Mouse (Mus musculus): ENCODE results near the gene Coq4. TPM values are rescaled to one million over a fixed set of nuclear protein-coding genes. Genes with fewer than 3 reads are reported as not detected.

Coq4 gene
- total RNA-seq (2014; rRNA removed; ENCODE audit: low replicate concordance) (23.5 and 56.9 TPM in 2 replicates), polyA plus RNA-seq (2015; fragmentation: Nextera tagmentation; extraction: Ambion mirVana) (16.2 and 16.3 TPM in 2 replicates)

- H3K9ac ChIP-seq (replicated peaks; ENCODE audit: low read depth, low read length) = peak within 1 kb of the TSS; percentile 58
- H3K4me1 ChIP-seq (ENCODE audit: control insufficient read depth, insufficient read depth) = peaks cover 9% of the 10 kb centered on the region; the same call in 1 of the 2 replicates
- TF ChIP-seq EP300 (IDR thresholded peaks at IDR 0.05; ENCODE audit: low read depth) (no peak), CTCF (IDR thresholded peaks at IDR 0.05; ENCODE audit: low read depth) (no peak)
- 3% methylated on average over 31 of the region's 31 CpGs for WGBS
- H3K4me2 ChIP-seq (ENCODE audit: low read depth, low read length) = peak within 1 kb of the TSS; percentile 79
- H3K27me3 ChIP-seq (ENCODE audit: control insufficient read depth, insufficient read depth, low read length) = no peaks in the 10 kb centered on the region
- peaks cover 57% of the 10 kb centered on the region for H3K36me3 ChIP-seq (replicated peaks; ENCODE audit: control insufficient read depth, insufficient read depth, low read length)
- peak within 1 kb of the TSS; percentile 70 for H3K4me3 ChIP-seq (ENCODE audit: low read depth, low read length)
- H3K27ac ChIP-seq (ENCODE audit: low read depth) = peak within 1 kb of the TSS; percentile 84
- peak; percentile 91 for ATAC-seq (ENCODE audit: insufficient read depth, low read depth)
- no peaks in the 10 kb centered on the region for H3K9me3 ChIP-seq (replicated peaks; ENCODE audit: control insufficient read depth, low read length)
- peak; percentile 96 for DNase-seq (ENCODE audit: low spot score)
Observed at GRCm38 (mm10) chr2:29787104-29787917, at the start of gene Coq4. Gene Coq4 (plus strand): TSS chr2:29787493.

- TF ChIP-seq CTCF (IDR thresholded peaks at IDR 0.05; ENCODE audit: low read depth) (no peak), EP300 (IDR thresholded peaks at IDR 0.05; ENCODE audit: low read depth) (no peak)
Observed at GRCm38 (mm10) chr2:29738799-29739198, 48.5 kb upstream of the Coq4 start.

GRCm38 (mm10) chr2:29739368-29739767, 47.9 kb upstream of the Coq4 start:
- Histone ChIP-seq H3K9me3 (replicated peaks; ENCODE audit: control insufficient read depth, low read length) (no peaks in the 10 kb centered on the region), H3K27ac (ENCODE audit: low read depth) (no peak overlapping the region), H3K4me2 (ENCODE audit: low read depth, low read length) (no peak overlapping the region), H3K4me3 (ENCODE audit: low read depth, low read length) (no peak overlapping the region), H3K9ac (replicated peaks; ENCODE audit: low read depth, low read length) (no peak overlapping the region), H3K36me3 (replicated peaks; ENCODE audit: control insufficient read depth, insufficient read depth, low read length) (peaks cover 53% of the 10 kb centered on the region), H3K27me3 (ENCODE audit: control insufficient read depth, insufficient read depth, low read length) (no peaks in the 10 kb centered on the region), H3K4me1 (ENCODE audit: control insufficient read depth, insufficient read depth) (peaks cover 7% of the 10 kb centered on the region; the same call in 1 of the 2 replicates)
- no peak for DNase-seq (ENCODE audit: low spot score)
- ATAC-seq (ENCODE audit: insufficient read depth, low read depth) = no peak
- 74% methylated on average over 5 of the region's 5 CpGs for WGBS
- no peak for TF ChIP-seq EP300 (IDR thresholded peaks at IDR 0.05; ENCODE audit: low read depth)
- TF ChIP-seq CTCF (IDR thresholded peaks at IDR 0.05; ENCODE audit: low read depth) = no peak

More at GRCm38 (mm10) chr2:29738799-29739198, 48.5 kb upstream of the Coq4 start:
- peaks cover 58% of the 10 kb centered on the region for H3K36me3 ChIP-seq (replicated peaks; ENCODE audit: control insufficient read depth, insufficient read depth, low read length)
- H3K27me3 ChIP-seq (ENCODE audit: control insufficient read depth, insufficient read depth, low read length) = no peaks in the 10 kb centered on the region
- H3K9me3 ChIP-seq (replicated peaks; ENCODE audit: control insufficient read depth, low read length) = no peaks in the 10 kb centered on the region
- no peak overlapping the region for H3K4me2 ChIP-seq (ENCODE audit: low read depth, low read length)
- DNase-seq (ENCODE audit: low spot score) (no peak), ATAC-seq (ENCODE audit: insufficient read depth, low read depth) (no peak)
- H3K4me3 ChIP-seq (ENCODE audit: low read depth, low read length) = no peak overlapping the region
- no peak overlapping the region for H3K9ac ChIP-seq (replicated peaks; ENCODE audit: low read depth, low read length)
- H3K27ac ChIP-seq (ENCODE audit: low read depth) = no peak overlapping the region
- WGBS = 70% methylated on average over 4 of the region's 4 CpGs
- peaks cover 7% of the 10 kb centered on the region; the same call in 1 of the 2 replicates for H3K4me1 ChIP-seq (ENCODE audit: control insufficient read depth, insufficient read depth)

- ATAC-seq (ENCODE audit: insufficient read depth, low read depth) = no peak
- no peak for DNase-seq (ENCODE audit: low spot score)
- peaks cover 5% of the 10 kb centered on the region for H3K27me3 ChIP-seq (ENCODE audit: control insufficient read depth, insufficient read depth, low read length)
- WGBS = 91% methylated on average over 6 of the region's 6 CpGs
- TF ChIP-seq EP300 (IDR thresholded peaks at IDR 0.05; ENCODE audit: low read depth) (no peak), CTCF (IDR thresholded peaks at IDR 0.05; ENCODE audit: low read depth) (no peak)
- no peaks in the 10 kb centered on the region for H3K9me3 ChIP-seq (replicated peaks; ENCODE audit: control insufficient read depth, low read length)
- H3K36me3 ChIP-seq (replicated peaks; ENCODE audit: control insufficient read depth, insufficient read depth, low read length) = peaks cover 40% of the 10 kb centered on the region
- no peak overlapping the region for H3K9ac ChIP-seq (replicated peaks; ENCODE audit: low read depth, low read length)
- no peak overlapping the region for H3K4me3 ChIP-seq (ENCODE audit: low read depth, low read length)
- no peak overlapping the region for H3K4me2 ChIP-seq (ENCODE audit: low read depth, low read length)
- peaks cover 7% of the 10 kb centered on the region; the same call in 1 of the 2 replicates for H3K4me1 ChIP-seq (ENCODE audit: control insufficient read depth, insufficient read depth)
- H3K27ac ChIP-seq (ENCODE audit: low read depth) = no peak overlapping the region
Observed at GRCm38 (mm10) chr2:29741207-29741606, 46.1 kb upstream of the Coq4 start.

GRCm38 (mm10) chr2:29744256-29744655, 43.0 kb upstream of the Coq4 start:
- no peak for ATAC-seq (ENCODE audit: insufficient read depth, low read depth)
- 87% methylated on average over 6 of the region's 6 CpGs for WGBS
- no peaks in the 10 kb centered on the region for H3K4me1 ChIP-seq (ENCODE audit: control insufficient read depth, insufficient read depth)
- no peak overlapping the region for H3K27ac ChIP-seq (ENCODE audit: low read depth)
- H3K4me2 ChIP-seq (ENCODE audit: low read depth, low read length) = no peak overlapping the region
- no peak overlapping the region for H3K9ac ChIP-seq (replicated peaks; ENCODE audit: low read depth, low read length)
- no peak for TF ChIP-seq CTCF (IDR thresholded peaks at IDR 0.05; ENCODE audit: low read depth)
- TF ChIP-seq EP300 (IDR thresholded peaks at IDR 0.05; ENCODE audit: low read depth) = no peak
- H3K27me3 ChIP-seq (ENCODE audit: control insufficient read depth, insufficient read depth, low read length) = peaks cover 28% of the 10 kb centered on the region
- H3K4me3 ChIP-seq (ENCODE audit: low read depth, low read length) = no peak overlapping the region
- no peak for DNase-seq (ENCODE audit: low spot score)
- H3K36me3 ChIP-seq (replicated peaks; ENCODE audit: control insufficient read depth, insufficient read depth, low read length) = peaks cover 11% of the 10 kb centered on the region; the same call in 1 of the 2 replicates
- H3K9me3 ChIP-seq (replicated peaks; ENCODE audit: control insufficient read depth, low read length) = no peaks in the 10 kb centered on the region

All from heart, postnatal 0 days (tissue).